Mouse (Mus musculus) forebrain, embryonic 16.5 days (tissue): ENCODE results near the gene Rnf213. TPM values are rescaled to one million over a fixed set of nuclear protein-coding genes. Genes with fewer than 3 reads are reported as not detected.

Source experiments
- ATAC-seq: fragments of 200-750 bp; cut with Nextera tagmentation; 2 replicates; pipeline ENCODE4 v1.8.0; 2017; ENCODE audit warnings: mild to moderate bottlenecking, moderate library complexity
- H3K27ac ChIP-seq: fragments of 300-500 bp; sonication (generic); 2 replicates; pipeline ENCODE4 v1.5.1; 2014; ENCODE audit warnings: low read length, control low read depth
- H3K27me3 ChIP-seq: fragments of 300-500 bp; sonication (generic); replicated peaks from 2 replicates; pipeline ENCODE4 v1.6.1; 2014; ENCODE audit warnings: low read length; ENCODE audit not compliant: control insufficient read depth, insufficient read depth
- H3K36me3 ChIP-seq: fragments of 300-500 bp; sonication (generic); 2 replicates; pipeline ENCODE4 v1.6.1; 2014; ENCODE audit not compliant: control insufficient read depth, insufficient read depth
- H3K4me1 ChIP-seq: fragments of 300-500 bp; sonication (generic); replicated peaks from 2 replicates; pipeline ENCODE4 v1.6.1; 2014; ENCODE audit warnings: low read length; ENCODE audit not compliant: control insufficient read depth, insufficient read depth
- H3K4me2 ChIP-seq: fragments of 300-500 bp; sonication (generic); 2 replicates; pipeline ENCODE4 v1.6.1; 2014; ENCODE audit warnings: mild to moderate bottlenecking, low read length, control low read depth
- H3K4me3 ChIP-seq: fragments of 300-500 bp; sonication (generic); replicated peaks from 2 replicates; pipeline ENCODE4 v1.5.1; 2014; ENCODE audit warnings: mild to moderate bottlenecking, low read length, control low read depth
- H3K9ac ChIP-seq: fragments of 300-500 bp; sonication (generic); replicated peaks from 2 replicates; pipeline ENCODE4 v1.6.1; 2014; ENCODE audit warnings: low read depth, low read length, control low read depth
- H3K9me3 ChIP-seq: fragments of 300-500 bp; sonication (generic); 2 replicates; pipeline ENCODE4 v1.6.1; 2016; ENCODE audit warnings: low read length; ENCODE audit not compliant: control insufficient read depth
- WGBS: fragments of 180-500 bp; shearing (Covaris S2); extraction: QIAGEN DNeasy Blood & Tissue Kit; methylation state at CpG from one replicate; pipeline ENCODE4 v1.1.7; 2014; 5-methylcytosine and 5-hydroxymethylcytosine counted together
- polyA plus RNA-seq: library from polyadenylated mRNA; unstranded; fragments of >200 nt; fragmentation: Nextera tagmentation; extraction: Ambion mirVana; gene quantifications from 2 replicates; pipeline ENCODE4 v1.2.1, GENCODE M21; 2015

Rnf213 gene
- polyA plus RNA-seq, 1 experiment from 2014 or later = 1.3 TPM

- peak; percentile 79 for ATAC-seq
- H3K4me2 ChIP-seq = no peak overlapping the region
Observed at GRCm38 (mm10) chr11:119503675-119504074, 110.8 kb downstream of the Rnf213 start.

GRCm38 (mm10) chr11:119506386-119506785 is 113.5 kb downstream of the Rnf213 start:
- H3K4me3 ChIP-seq = no peak overlapping the region
- H3K27ac ChIP-seq = no peak overlapping the region
- H3K4me1 ChIP-seq = peaks cover 11% of the 10 kb centered on the region
- no peaks in the 10 kb centered on the region for H3K27me3 ChIP-seq
- 96% methylated on average over 4 of the region's 4 CpGs for WGBS
- H3K9me3 ChIP-seq = no peaks in the 10 kb centered on the region
- H3K9ac ChIP-seq = no peak overlapping the region
- no peak overlapping the region for H3K4me2 ChIP-seq
- H3K36me3 ChIP-seq = peaks cover 12% of the 10 kb centered on the region
- no peak for ATAC-seq

More at GRCm38 (mm10) chr11:119503675-119504074, 110.8 kb downstream of the Rnf213 start:
- Histone ChIP-seq H3K9ac (no peak overlapping the region), H3K36me3 (peaks cover 15% of the 10 kb centered on the region), H3K27ac (no peak overlapping the region), H3K27me3 (no peaks in the 10 kb centered on the region), H3K9me3 (no peaks in the 10 kb centered on the region), H3K4me1 (peaks cover 3% of the 10 kb centered on the region), H3K4me3 (no peak overlapping the region)

GRCm38 (mm10) chr11:119507772-119508171 is 114.9 kb downstream of the Rnf213 start:
- Histone ChIP-seq H3K9me3 (no peaks in the 10 kb centered on the region), H3K4me3 (no peak overlapping the region), H3K27me3 (no peaks in the 10 kb centered on the region), H3K4me2 (no peak overlapping the region), H3K4me1 (peaks cover 16% of the 10 kb centered on the region), H3K27ac (no peak overlapping the region), H3K36me3 (peaks cover 9% of the 10 kb centered on the region), H3K9ac (no peak overlapping the region)
- 85% methylated on average over 8 of the region's 8 CpGs for WGBS
- no peak for ATAC-seq

- H3K9me3 ChIP-seq = no peaks in the 10 kb centered on the region
- H3K4me1 ChIP-seq = peaks cover 21% of the 10 kb centered on the region
- ATAC-seq = peak; percentile 43; the same call in 1 of the 2 replicates
- no peak overlapping the region for H3K9ac ChIP-seq
- peaks cover 9% of the 10 kb centered on the region for H3K36me3 ChIP-seq
- H3K4me3 ChIP-seq = no peak overlapping the region
- no peaks in the 10 kb centered on the region for H3K27me3 ChIP-seq
- no peak overlapping the region for H3K4me2 ChIP-seq
- peak overlapping the region; percentile 35; the same call in 1 of the 2 replicates for H3K27ac ChIP-seq
- 37% methylated on average over 5 of the region's 5 CpGs for WGBS
Observed at GRCm38 (mm10) chr11:119509165-119509776, 116.4 kb downstream of the Rnf213 start.

GRCm38 (mm10) chr11:119513038-119513659 is 120.2 kb downstream of the Rnf213 start:
- no peak overlapping the region for H3K4me3 ChIP-seq
- H3K36me3 ChIP-seq = 0 out of 2 replicates have a peak, but pooled peaks cover 2% of the 10 kb centered on the region
- no peaks in the 10 kb centered on the region for H3K9me3 ChIP-seq
- no peaks in the 10 kb centered on the region for H3K27me3 ChIP-seq
- 43% methylated on average over 9 of the region's 9 CpGs for WGBS
- H3K4me2 ChIP-seq = no peak overlapping the region
- no peak for ATAC-seq
- peaks cover 54% of the 10 kb centered on the region for H3K4me1 ChIP-seq
- no peak overlapping the region for H3K27ac ChIP-seq
- no peak overlapping the region for H3K9ac ChIP-seq

GRCm38 (mm10) chr11:119514108-119514860 is 121.4 kb downstream of the Rnf213 start:
- H3K4me2 ChIP-seq = peak overlapping the region; percentile 35
- peak; percentile 32; the same call in 1 of the 2 replicates for ATAC-seq
- WGBS = 24% methylated on average over 16 of the region's 16 CpGs
- H3K27me3 ChIP-seq = no peaks in the 10 kb centered on the region
- peak overlapping the region; percentile 62 for H3K27ac ChIP-seq
- no peaks in the 10 kb centered on the region for H3K36me3 ChIP-seq
- no peak overlapping the region; the same call in none of the 2 replicates for H3K9ac ChIP-seq
- no peak overlapping the region for H3K4me3 ChIP-seq
- peaks cover 45% of the 10 kb centered on the region for H3K4me1 ChIP-seq
- no peaks in the 10 kb centered on the region for H3K9me3 ChIP-seq

- Histone ChIP-seq H3K9me3 (no peaks in the 10 kb centered on the region), H3K4me2 (peak overlapping the region; percentile 35), H3K9ac (peak overlapping the region; percentile 40), H3K4me3 (0 out of 2 replicates have a peak overlapping the region, but pooled peaks have one; percentile 5), H3K4me1 (peaks cover 43% of the 10 kb centered on the region), H3K27ac (peak overlapping the region; percentile 90), H3K27me3 (no peaks in the 10 kb centered on the region), H3K36me3 (no peaks in the 10 kb centered on the region)
- whole genome bisulfite sequencing = 3% methylated on average over 21 of the region's 21 CpGs
- peak; percentile 86 for ATAC-seq
Observed at GRCm38 (mm10) chr11:119514967-119515636, 122.2 kb downstream of the Rnf213 start.

- H3K4me1 ChIP-seq = peaks cover 43% of the 10 kb centered on the region
- ATAC-seq = peak; percentile 25; the same call in 1 of the 2 replicates
- 60% methylated on average over 16 of the region's 16 CpGs for WGBS
Observed at GRCm38 (mm10) chr11:119515823-119516676, 123.2 kb downstream of the Rnf213 start.

More at GRCm38 (mm10) chr11:119515823-119516676, 123.2 kb downstream of the Rnf213 start:
- Histone ChIP-seq H3K27ac (peak overlapping the region; percentile 90), H3K36me3 (no peaks in the 10 kb centered on the region), H3K27me3 (no peaks in the 10 kb centered on the region), H3K4me2 (peak overlapping the region; percentile 35; the same call in 1 of the 2 replicates), H3K9me3 (no peaks in the 10 kb centered on the region), H3K4me3 (no peak overlapping the region), H3K9ac (no peak overlapping the region; the same call in 1 of the 2 replicates)
